Mouse (Mus musculus): ENCODE data around the gene Mrps16. TPM values are rescaled to one million over a fixed set of nuclear protein-coding genes. Genes with fewer than 3 reads are reported as not detected.

Mrps16 gene
- polyA plus RNA-seq, 1 experiment from 2014 or later: 55.8 TPM

GRCm38 (mm10) chr14:20389446-20390079 is 3.9 kb downstream of the Mrps16 start:
- 91% methylated on average over 8 of the region's 8 CpGs for WGBS
- Histone ChIP-seq H3K27ac (replicated peaks) (no peak overlapping the region), H3K9ac (replicated peaks) (peak overlapping the region; percentile 65)

GRCm38 (mm10) chr14:20388441-20389129 is 4.8 kb downstream of the Mrps16 start, which contains the start of gene Dnajc9:
Gene Dnajc9, minus strand, starts transcription at chr14:20388910.
- Histone ChIP-seq H3K4me2 (replicated peaks) (peak within 1 kb of the TSS; percentile 67), H3K9me3 (no peaks in the 10 kb centered on the region), H3K27ac (replicated peaks) (peak within 1 kb of the TSS; percentile 85), H3K36me3 (peaks cover 5% of the 10 kb centered on the region), H3K9ac (replicated peaks) (peak within 1 kb of the TSS; percentile 76), H3K27me3 (no peaks in the 10 kb centered on the region), H3K4me1 (peaks cover 36% of the 10 kb centered on the region), H3K4me3 (peak within 1 kb of the TSS; percentile 86)
- peak; percentile 73 for ATAC-seq (replicated peaks)
- under 1% methylated on average over 59 of the region's 59 CpGs for WGBS

More at GRCm38 (mm10) chr14:20389446-20390079, 3.9 kb downstream of the Mrps16 start:
- Histone ChIP-seq H3K9me3 (no peaks in the 10 kb centered on the region), H3K4me1 (peaks cover 43% of the 10 kb centered on the region), H3K36me3 (peaks cover 2% of the 10 kb centered on the region), H3K4me2 (replicated peaks) (peak overlapping the region; percentile 67), H3K4me3 (peak overlapping the region; percentile 86), H3K27me3 (no peaks in the 10 kb centered on the region)
- ATAC-seq (replicated peaks): no peak

GRCm38 (mm10) chr14:20379753-20380430 is 13.5 kb downstream of the Mrps16 start:
- H3K27ac ChIP-seq (replicated peaks): no peak overlapping the region
- H3K4me3 ChIP-seq: no peak overlapping the region
- H3K9ac ChIP-seq (replicated peaks): no peak overlapping the region
- peaks cover 62% of the 10 kb centered on the region for H3K36me3 ChIP-seq
- ATAC-seq (replicated peaks): no peak
- no peak overlapping the region for H3K4me2 ChIP-seq (replicated peaks)
- WGBS: 87% methylated on average over 9 of the region's 9 CpGs
- H3K27me3 ChIP-seq: no peaks in the 10 kb centered on the region
- no peaks in the 10 kb centered on the region for H3K9me3 ChIP-seq
- H3K4me1 ChIP-seq: no peaks in the 10 kb centered on the region

DNA sequence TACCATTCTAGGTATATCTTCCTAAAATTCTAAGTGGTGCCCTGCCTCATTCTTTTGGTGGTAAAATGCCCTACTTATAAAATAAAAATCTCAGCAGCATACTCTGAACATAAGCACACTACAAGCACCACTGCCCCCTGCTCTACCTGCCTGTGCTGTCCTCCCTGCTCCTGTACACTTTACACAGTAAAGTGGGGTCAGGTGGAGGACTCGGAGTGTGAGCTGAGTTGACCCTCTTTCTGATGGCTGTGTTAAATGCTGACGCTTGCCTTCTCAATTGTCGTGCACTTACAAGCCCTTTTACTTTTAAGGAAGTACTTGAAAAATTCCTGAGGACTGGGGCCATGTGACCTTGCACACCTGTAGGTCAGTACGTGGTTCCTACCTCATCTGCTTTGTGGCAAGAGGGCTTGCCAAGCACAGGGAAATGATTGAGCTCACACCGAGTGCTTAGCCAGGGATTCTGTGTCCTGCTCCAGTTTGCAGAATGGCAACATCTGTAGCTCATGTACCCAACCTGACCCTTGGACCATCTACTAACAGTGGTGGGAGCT is 14.3 kb downstream of the Mrps16 start:
- no peak overlapping the region for H3K4me2 ChIP-seq (replicated peaks)
- H3K27me3 ChIP-seq: no peaks in the 10 kb centered on the region
- no peak overlapping the region for H3K4me3 ChIP-seq
- no peak overlapping the region for H3K9ac ChIP-seq (replicated peaks)
- WGBS: 93% methylated on average over 5 of the region's 5 CpGs
- H3K36me3 ChIP-seq: peaks cover 65% of the 10 kb centered on the region
- no peak overlapping the region for H3K27ac ChIP-seq (replicated peaks)
- no peak for ATAC-seq (replicated peaks)
- H3K4me1 ChIP-seq: no peaks in the 10 kb centered on the region
- H3K9me3 ChIP-seq: no peaks in the 10 kb centered on the region

GRCm38 (mm10) chr14:20378313-20379061 is 14.9 kb downstream of the Mrps16 start:
- Histone ChIP-seq H3K4me2 (replicated peaks) (no peak overlapping the region), H3K27me3 (no peaks in the 10 kb centered on the region), H3K9ac (replicated peaks) (no peak overlapping the region), H3K4me1 (no peaks in the 10 kb centered on the region), H3K27ac (replicated peaks) (no peak overlapping the region), H3K9me3 (no peaks in the 10 kb centered on the region), H3K4me3 (no peak overlapping the region), H3K36me3 (peaks cover 65% of the 10 kb centered on the region)
- no peak for ATAC-seq (replicated peaks)
- WGBS: 39% methylated on average over 13 of the region's 13 CpGs

DNA sequence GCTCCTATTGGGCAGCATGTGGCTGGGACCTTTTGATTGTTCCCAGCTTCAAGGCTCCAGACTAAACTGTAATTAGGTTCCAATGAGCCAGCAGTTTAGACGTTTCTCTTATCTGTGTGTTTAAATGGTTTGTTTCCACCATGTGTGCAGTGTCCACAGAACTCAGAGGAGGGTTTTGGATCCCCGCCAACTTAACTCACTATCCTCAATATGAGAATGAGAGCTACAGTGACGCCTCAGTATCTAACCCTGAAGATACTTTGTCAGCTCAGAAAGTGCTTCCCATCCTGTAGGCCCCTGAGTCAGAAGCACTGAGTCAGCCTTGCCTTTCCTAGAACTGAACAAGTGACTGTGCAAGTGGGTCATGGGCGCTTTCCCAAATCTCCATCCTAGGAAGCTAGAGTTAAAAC is 16.3 kb downstream of the Mrps16 start:
- H3K4me3 ChIP-seq: no peak overlapping the region
- WGBS: 73% methylated on average over 4 of the region's 4 CpGs
- no peak overlapping the region for H3K9ac ChIP-seq (replicated peaks)
- no peak overlapping the region for H3K4me2 ChIP-seq (replicated peaks)
- no peak overlapping the region for H3K27ac ChIP-seq (replicated peaks)
- ATAC-seq (replicated peaks): no peak
- H3K9me3 ChIP-seq: no peaks in the 10 kb centered on the region
- H3K4me1 ChIP-seq: no peaks in the 10 kb centered on the region
- no peaks in the 10 kb centered on the region for H3K27me3 ChIP-seq
- H3K36me3 ChIP-seq: peaks cover 67% of the 10 kb centered on the region

DNA sequence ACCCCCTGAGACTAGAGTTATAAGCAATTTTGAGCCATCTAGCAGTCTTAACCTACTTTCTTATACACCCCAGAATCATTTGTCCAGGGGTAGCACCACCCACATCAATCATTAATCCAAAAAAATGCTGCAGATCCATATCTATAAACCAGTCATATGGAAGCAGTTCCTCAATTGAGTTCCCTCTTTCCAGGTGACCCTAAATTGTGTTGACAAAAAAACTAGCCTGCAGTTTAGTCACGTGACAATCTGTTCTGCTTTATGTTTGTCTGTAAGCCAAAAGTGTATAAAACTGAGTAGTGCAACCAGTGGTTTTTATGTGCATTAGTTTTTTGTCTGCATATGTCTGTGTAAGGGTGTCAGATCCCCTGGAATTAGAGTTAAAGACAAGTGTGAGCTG is 21.6 kb downstream of the Mrps16 start:
- H3K36me3 ChIP-seq: peaks cover 67% of the 10 kb centered on the region

GRCm38 (mm10) chr14:20370798-20371197 is 22.6 kb downstream of the Mrps16 start:
- H3K4me3 ChIP-seq: no peak overlapping the region
- 91% methylated on average over 7 of the region's 7 CpGs for WGBS
- H3K27me3 ChIP-seq: no peaks in the 10 kb centered on the region
- H3K4me2 ChIP-seq (replicated peaks): no peak overlapping the region
- H3K27ac ChIP-seq (replicated peaks): no peak overlapping the region
- ATAC-seq (replicated peaks): no peak
- no peaks in the 10 kb centered on the region for H3K4me1 ChIP-seq
- H3K36me3 ChIP-seq: peaks cover 70% of the 10 kb centered on the region
- no peak overlapping the region for H3K9ac ChIP-seq (replicated peaks)
- no peaks in the 10 kb centered on the region for H3K9me3 ChIP-seq

More for the DNA sequence above, 21.6 kb downstream of the Mrps16 start:
- Histone ChIP-seq H3K27ac (replicated peaks) (no peak overlapping the region), H3K27me3 (no peaks in the 10 kb centered on the region), H3K9me3 (no peaks in the 10 kb centered on the region), H3K4me2 (replicated peaks) (no peak overlapping the region), H3K4me3 (no peak overlapping the region), H3K9ac (replicated peaks) (no peak overlapping the region), H3K4me1 (no peaks in the 10 kb centered on the region)
- no peak for ATAC-seq (replicated peaks)
- 96% methylated on average over 1 of the region's 1 CpGs for WGBS

- ATAC-seq (replicated peaks): no peak
- Histone ChIP-seq H3K4me1 (no peaks in the 10 kb centered on the region), H3K36me3 (peaks cover 74% of the 10 kb centered on the region), H3K9me3 (no peaks in the 10 kb centered on the region), H3K4me3 (no peak overlapping the region), H3K9ac (replicated peaks) (no peak overlapping the region), H3K27me3 (no peaks in the 10 kb centered on the region), H3K27ac (replicated peaks) (no peak overlapping the region), H3K4me2 (replicated peaks) (no peak overlapping the region)
- WGBS: 91% methylated on average over 3 of the region's 3 CpGs
Observed at GRCm38 (mm10) chr14:20368271-20368670, 25.2 kb downstream of the Mrps16 start.

DNA sequence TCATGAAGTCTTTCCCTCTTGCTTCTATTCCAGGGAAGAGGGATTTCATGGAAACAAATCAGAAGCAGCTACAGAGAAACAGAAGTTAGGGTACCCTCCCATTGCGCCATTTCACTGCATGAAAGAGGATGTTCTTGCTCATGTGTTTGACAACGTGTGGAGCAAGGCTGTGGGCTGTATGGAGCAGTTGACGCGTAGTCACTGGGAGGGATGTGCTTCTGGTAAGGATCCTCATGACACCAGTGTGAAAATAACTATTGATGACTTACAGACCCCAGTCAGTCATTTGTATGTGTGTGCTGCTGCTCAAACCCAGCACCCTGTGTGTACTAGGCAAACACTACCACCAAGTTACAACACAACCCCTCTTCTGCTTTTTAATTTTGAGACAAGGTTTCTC is 30.2 kb downstream of the Mrps16 start:
- no peak for ATAC-seq (replicated peaks)
- Histone ChIP-seq H3K9me3 (no peaks in the 10 kb centered on the region), H3K27me3 (no peaks in the 10 kb centered on the region), H3K27ac (replicated peaks) (no peak overlapping the region), H3K36me3 (peaks cover 81% of the 10 kb centered on the region), H3K4me3 (no peak overlapping the region), H3K4me1 (no peaks in the 10 kb centered on the region), H3K9ac (replicated peaks) (no peak overlapping the region), H3K4me2 (replicated peaks) (no peak overlapping the region)
- 94% methylated on average over 4 of the region's 4 CpGs for WGBS

- peak within 1 kb of the TSS; percentile 87 for H3K27ac ChIP-seq (replicated peaks)
- H3K9me3 ChIP-seq: no peaks in the 10 kb centered on the region
- H3K4me1 ChIP-seq: peaks cover 28% of the 10 kb centered on the region
- H3K36me3 ChIP-seq: peaks cover 10% of the 10 kb centered on the region
- peak within 1 kb of the TSS; percentile 99 for H3K9ac ChIP-seq (replicated peaks)
- ATAC-seq (replicated peaks): peak; percentile 98
- H3K4me3 ChIP-seq: peak within 1 kb of the TSS; percentile 89
- no peaks in the 10 kb centered on the region for H3K27me3 ChIP-seq
- H3K4me2 ChIP-seq (replicated peaks): peak within 1 kb of the TSS; percentile 67
- under 1% methylated on average over 42 of the region's 42 CpGs for whole genome bisulfite sequencing
Observed at GRCm38 (mm10) chr14:20347991-20348541, 45.4 kb downstream of the Mrps16 start, which contains the start of the genes Ecd and Fam149b. Gene Ecd, minus strand, starts transcription at chr14:20348121. Gene Fam149b, plus strand, starts transcription at chr14:20348162.
